Mouse (Mus musculus): ENCODE measurements around the gene Tmem255a. TPM values are rescaled to one million over a fixed set of nuclear protein-coding genes. Genes with fewer than 3 reads are reported as not detected.

The Tmem255a gene
- 34.7 and 36.1 TPM in 2 replicates for polyA plus RNA-seq (2015; fragmentation: Nextera tagmentation; extraction: Ambion mirVana)

GRCm38 (mm10) chrX:38251851-38252571 is at the start of gene Tmem255a:
Gene Tmem255a (minus strand): TSS chrX:38252439.
- ATAC-seq (ENCODE audit: insufficient number of reproducible peaks, low FRiP score, low TSS enrichment, low read depth): peak; percentile 75; the same call in 1 of the 2 replicates
- Histone ChIP-seq H3K4me2 (replicated peaks) (peak within 1 kb of the TSS; percentile 75), H3K27ac (replicated peaks) (no peak within 1 kb of the TSS), H3K4me3 (replicated peaks) (peak within 1 kb of the TSS; percentile 39), H3K9ac (no peak within 1 kb of the TSS), H3K4me1 (0 out of 2 replicates have a peak, but pooled peaks cover 4% of the 10 kb centered on the region), H3K9me3 (replicated peaks) (no peaks in the 10 kb centered on the region), H3K27me3 (no peaks in the 10 kb centered on the region), H3K36me3 (no peaks in the 10 kb centered on the region)
- 21% methylated on average over 27 of the region's 27 CpGs for WGBS

GRCm38 (mm10) chrX:38259610-38260009 is 7.4 kb upstream of the Tmem255a start:
- Histone ChIP-seq H3K4me3 (replicated peaks) (no peak overlapping the region), H3K9ac (no peak overlapping the region)

GRCm38 (mm10) chrX:38250352-38250950 is 1.8 kb downstream of the Tmem255a start:
- Histone ChIP-seq H3K4me3 (replicated peaks) (peak overlapping the region; percentile 39), H3K27me3 (no peaks in the 10 kb centered on the region), H3K9ac (no peak overlapping the region), H3K4me2 (replicated peaks) (peak overlapping the region; percentile 75), H3K36me3 (no peaks in the 10 kb centered on the region), H3K27ac (replicated peaks) (no peak overlapping the region), H3K9me3 (replicated peaks) (no peaks in the 10 kb centered on the region), H3K4me1 (0 out of 2 replicates have a peak, but pooled peaks cover 4% of the 10 kb centered on the region)
- WGBS: 18% methylated on average over 17 of the region's 18 CpGs
- ATAC-seq (ENCODE audit: insufficient number of reproducible peaks, low FRiP score, low TSS enrichment, low read depth): no peak

More at GRCm38 (mm10) chrX:38259610-38260009, 7.4 kb upstream of the Tmem255a start:
- no peaks in the 10 kb centered on the region for H3K4me1 ChIP-seq
- H3K4me2 ChIP-seq (replicated peaks): no peak overlapping the region
- H3K9me3 ChIP-seq (replicated peaks): no peaks in the 10 kb centered on the region
- H3K27me3 ChIP-seq: no peaks in the 10 kb centered on the region
- ATAC-seq (ENCODE audit: insufficient number of reproducible peaks, low FRiP score, low TSS enrichment, low read depth): no peak
- WGBS: 23% methylated on average over 2 of the region's 2 CpGs
- H3K27ac ChIP-seq (replicated peaks): no peak overlapping the region
- H3K36me3 ChIP-seq: no peaks in the 10 kb centered on the region

GRCm38 (mm10) chrX:38249640-38250351 is 2.4 kb downstream of the Tmem255a start:
- no peak overlapping the region for H3K27ac ChIP-seq (replicated peaks)
- H3K4me1 ChIP-seq: 0 out of 2 replicates have a peak, but pooled peaks cover 4% of the 10 kb centered on the region
- 20% methylated on average over 16 of the region's 16 CpGs for WGBS
- ATAC-seq (ENCODE audit: insufficient number of reproducible peaks, low FRiP score, low TSS enrichment, low read depth): no peak
- no peaks in the 10 kb centered on the region for H3K27me3 ChIP-seq
- no peak overlapping the region for H3K9ac ChIP-seq
- H3K36me3 ChIP-seq: no peaks in the 10 kb centered on the region
- no peaks in the 10 kb centered on the region for H3K9me3 ChIP-seq (replicated peaks)
- peak overlapping the region; percentile 75 for H3K4me2 ChIP-seq (replicated peaks)
- peak overlapping the region; percentile 39; the same call in 1 of the 2 replicates for H3K4me3 ChIP-seq (replicated peaks)

DNA sequence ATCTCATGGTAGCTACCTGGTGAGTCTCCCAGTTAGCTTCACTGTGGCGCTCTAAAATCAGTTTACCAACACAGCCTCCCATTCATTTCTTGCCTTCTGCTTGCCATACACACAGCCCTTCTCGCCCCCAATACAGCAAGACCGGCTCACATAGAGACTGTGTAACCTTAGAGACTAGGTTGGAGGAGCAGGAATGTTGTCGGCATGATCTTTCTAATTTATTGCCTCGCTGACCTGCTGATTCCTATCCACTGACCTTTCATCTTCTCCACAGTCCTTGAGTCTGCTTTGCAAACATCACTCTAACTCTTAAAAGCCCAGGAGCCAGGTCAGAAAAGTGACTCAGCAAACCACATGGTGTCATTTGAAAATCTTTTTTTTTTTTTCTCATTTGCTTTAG is 4.6 kb downstream of the Tmem255a start:
- no peak overlapping the region for H3K4me3 ChIP-seq (replicated peaks)
- H3K9ac ChIP-seq: no peak overlapping the region
- 48% methylated on average over 5 of the region's 5 CpGs for WGBS
- H3K9me3 ChIP-seq (replicated peaks): no peaks in the 10 kb centered on the region
- 0 out of 2 replicates have a peak, but pooled peaks cover 4% of the 10 kb centered on the region for H3K4me1 ChIP-seq
- no peaks in the 10 kb centered on the region for H3K36me3 ChIP-seq
- no peaks in the 10 kb centered on the region for H3K27me3 ChIP-seq
- H3K27ac ChIP-seq (replicated peaks): no peak overlapping the region
- H3K4me2 ChIP-seq (replicated peaks): no peak overlapping the region
- ATAC-seq (ENCODE audit: insufficient number of reproducible peaks, low FRiP score, low TSS enrichment, low read depth): no peak

- Histone ChIP-seq H3K36me3 (no peaks in the 10 kb centered on the region), H3K27ac (replicated peaks) (no peak overlapping the region), H3K4me1 (0 out of 2 replicates have a peak, but pooled peaks cover 4% of the 10 kb centered on the region), H3K4me3 (replicated peaks) (no peak overlapping the region), H3K27me3 (no peaks in the 10 kb centered on the region), H3K9me3 (replicated peaks) (no peaks in the 10 kb centered on the region), H3K4me2 (replicated peaks) (no peak overlapping the region), H3K9ac (no peak overlapping the region)
- ATAC-seq (ENCODE audit: insufficient number of reproducible peaks, low FRiP score, low TSS enrichment, low read depth): no peak
- WGBS: 42% methylated on average over 6 of the region's 6 CpGs
Observed at GRCm38 (mm10) chrX:38247108-38247507, 5.1 kb downstream of the Tmem255a start.

DNA sequence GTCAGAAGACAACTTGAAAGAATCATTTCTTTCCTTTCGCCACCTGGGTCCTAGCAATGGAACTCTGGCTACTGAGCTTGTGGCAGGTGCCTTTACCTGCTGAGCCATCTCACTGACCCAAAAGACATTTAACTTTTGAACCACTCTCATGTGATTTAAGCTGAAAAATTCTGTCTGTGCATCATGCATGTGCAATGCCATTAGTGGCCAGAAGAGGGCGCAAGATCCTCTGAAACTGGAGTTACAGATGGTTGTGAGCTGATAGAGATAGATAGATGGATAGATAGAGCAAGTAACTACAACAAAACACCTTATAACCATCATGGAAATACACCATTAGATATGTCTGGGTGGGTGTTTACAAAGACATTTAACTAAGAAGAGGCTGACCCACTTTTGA is 14.5 kb downstream of the Tmem255a start:
- H3K9ac ChIP-seq: no peak overlapping the region
- no peaks in the 10 kb centered on the region for H3K27me3 ChIP-seq
- no peak overlapping the region for H3K4me2 ChIP-seq (replicated peaks)
- H3K36me3 ChIP-seq: no peaks in the 10 kb centered on the region
- no peak overlapping the region for H3K4me3 ChIP-seq (replicated peaks)
- H3K9me3 ChIP-seq (replicated peaks): no peaks in the 10 kb centered on the region
- 31% methylated on average over 2 of the region's 2 CpGs for WGBS
- ATAC-seq (ENCODE audit: insufficient number of reproducible peaks, low FRiP score, low TSS enrichment, low read depth): no peak
- no peak overlapping the region for H3K27ac ChIP-seq (replicated peaks)
- no peaks in the 10 kb centered on the region for H3K4me1 ChIP-seq

DNA sequence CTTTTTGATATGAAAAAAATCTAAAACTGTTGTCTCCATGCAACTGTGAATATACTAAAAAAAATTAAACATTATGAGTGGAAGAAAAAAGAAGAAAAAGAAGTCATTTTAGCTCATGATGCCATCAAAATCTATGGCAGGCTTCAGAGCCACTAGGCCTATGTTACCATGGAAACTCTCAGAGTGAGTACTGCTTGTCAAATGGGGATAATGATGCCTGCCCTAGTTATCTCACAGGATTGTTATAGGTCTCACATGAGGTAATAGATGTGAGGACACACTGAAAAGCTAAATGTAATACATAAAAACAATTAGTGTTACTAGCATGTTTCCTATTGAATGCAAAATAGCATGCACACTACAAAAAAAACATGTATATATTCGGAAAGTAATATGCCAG is 22.4 kb downstream of the Tmem255a start:
- Histone ChIP-seq H3K4me1 (no peaks in the 10 kb centered on the region), H3K36me3 (no peaks in the 10 kb centered on the region), H3K27ac (replicated peaks) (no peak overlapping the region), H3K9ac (no peak overlapping the region), H3K4me2 (replicated peaks) (no peak overlapping the region), H3K4me3 (replicated peaks) (no peak overlapping the region), H3K9me3 (replicated peaks) (no peaks in the 10 kb centered on the region), H3K27me3 (no peaks in the 10 kb centered on the region)
- no peak for ATAC-seq (ENCODE audit: insufficient number of reproducible peaks, low FRiP score, low TSS enrichment, low read depth)
- 87% methylated on average over 1 of the region's 1 CpGs for WGBS

DNA sequence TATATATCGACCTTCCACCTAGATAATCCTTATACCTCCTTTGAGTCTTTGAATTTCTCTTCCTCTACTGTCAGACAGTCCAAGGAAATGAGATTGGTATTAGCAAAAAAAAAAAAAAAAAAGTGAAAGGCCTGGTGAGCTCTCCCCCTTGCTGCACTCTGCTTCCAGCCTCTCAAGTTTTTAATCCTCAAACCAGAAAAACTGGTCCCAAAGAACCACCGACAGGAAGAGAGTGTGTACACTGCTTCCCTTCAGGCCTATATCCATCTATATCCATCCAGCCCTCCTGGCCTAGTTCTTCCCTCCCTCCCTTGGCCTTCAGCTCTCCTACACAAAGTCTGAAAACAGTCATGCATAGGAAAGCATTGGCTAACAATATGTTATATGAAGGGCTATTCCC is 29.5 kb downstream of the Tmem255a start:
- no peak overlapping the region for H3K4me3 ChIP-seq (replicated peaks)
- H3K27me3 ChIP-seq: no peaks in the 10 kb centered on the region
- no peak overlapping the region for H3K27ac ChIP-seq (replicated peaks)
- no peaks in the 10 kb centered on the region for H3K4me1 ChIP-seq
- no peaks in the 10 kb centered on the region for H3K9me3 ChIP-seq (replicated peaks)
- H3K9ac ChIP-seq: no peak overlapping the region
- ATAC-seq (ENCODE audit: insufficient number of reproducible peaks, low FRiP score, low TSS enrichment, low read depth): no peak
- H3K36me3 ChIP-seq: no peaks in the 10 kb centered on the region
- H3K4me2 ChIP-seq (replicated peaks): no peak overlapping the region
- 39% methylated on average over 2 of the region's 2 CpGs for WGBS

GRCm38 (mm10) chrX:38217676-38217991 is 34.6 kb downstream of the Tmem255a start:
- Histone ChIP-seq H3K4me1 (no peaks in the 10 kb centered on the region), H3K4me2 (replicated peaks) (no peak overlapping the region), H3K27ac (replicated peaks) (no peak overlapping the region), H3K36me3 (no peaks in the 10 kb centered on the region), H3K9ac (no peak overlapping the region), H3K4me3 (replicated peaks) (no peak overlapping the region), H3K27me3 (no peaks in the 10 kb centered on the region), H3K9me3 (replicated peaks) (no peaks in the 10 kb centered on the region)
- WGBS: 68% methylated on average over 2 of the region's 2 CpGs
- no peak for ATAC-seq (ENCODE audit: insufficient number of reproducible peaks, low FRiP score, low TSS enrichment, low read depth)

DNA sequence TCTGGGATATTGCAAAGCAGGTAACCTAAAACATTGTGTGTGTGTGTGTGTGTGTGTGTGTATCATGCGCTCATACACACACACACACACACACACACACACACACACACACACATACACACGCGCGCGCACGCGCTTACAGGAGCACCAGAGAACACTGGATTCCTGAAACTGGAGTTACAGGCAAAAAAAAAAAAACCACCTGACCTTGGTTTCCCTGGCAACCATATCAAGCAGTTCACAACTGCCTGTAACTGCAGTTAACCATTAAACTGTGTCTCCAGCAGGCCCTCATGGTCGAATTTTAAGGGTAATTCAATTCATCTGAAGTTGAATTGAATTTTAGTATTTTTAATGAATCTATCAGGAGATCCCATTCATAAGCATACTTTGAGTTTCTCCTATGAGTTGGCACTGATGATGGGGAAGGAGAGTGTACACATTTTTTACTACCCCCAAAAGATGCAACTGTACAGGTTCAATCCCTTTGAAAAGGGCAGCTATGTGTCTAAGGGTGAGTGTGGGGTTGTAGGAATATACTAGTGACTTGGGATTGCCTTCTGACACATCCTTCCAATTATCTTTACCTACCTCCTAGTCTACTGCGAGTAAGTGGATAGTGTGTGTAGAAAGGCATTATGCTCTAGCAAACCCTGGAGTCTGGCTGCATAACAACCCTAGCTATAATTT is 35.1 kb downstream of the Tmem255a start:
- no peak for ATAC-seq (ENCODE audit: insufficient number of reproducible peaks, low FRiP score, low TSS enrichment, low read depth)
- WGBS: 61% methylated on average over 3 of the region's 9 CpGs
- H3K36me3 ChIP-seq: no peaks in the 10 kb centered on the region
- H3K4me2 ChIP-seq (replicated peaks): no peak overlapping the region
- no peaks in the 10 kb centered on the region for H3K9me3 ChIP-seq (replicated peaks)
- H3K27ac ChIP-seq (replicated peaks): no peak overlapping the region
- no peaks in the 10 kb centered on the region for H3K27me3 ChIP-seq
- no peak overlapping the region for H3K4me3 ChIP-seq (replicated peaks)
- H3K9ac ChIP-seq: no peak overlapping the region
- H3K4me1 ChIP-seq: no peaks in the 10 kb centered on the region
